Mouse (Mus musculus) C2C12 (cell line): ENCODE data around the gene Gpx8. TPM values are rescaled to one million over a fixed set of nuclear protein-coding genes. Genes with fewer than 3 reads are reported as not detected.

Source experiments
- H3K27me3 ChIP-seq: one replicate; pipeline ENCODE4 v1.6.1; 2011; ENCODE audit not compliant: control insufficient read depth, insufficient read depth, insufficient read length
- H3K36me3 ChIP-seq: one replicate; pipeline ENCODE4 v1.6.1; 2011; ENCODE audit not compliant: control insufficient read depth, insufficient read depth
- H3K4me3 ChIP-seq: one replicate; pipeline ENCODE4 v1.5.1; 2011; ENCODE audit warnings: mild to moderate bottlenecking, control low read depth; ENCODE audit not compliant: poor library complexity, insufficient read depth, severe bottlenecking
- H3K79me2 ChIP-seq: one replicate; pipeline ENCODE4 v1.6.1; 2011; ENCODE audit not compliant: control insufficient read depth, insufficient read depth
- H3K79me3 ChIP-seq: one replicate; pipeline ENCODE4 v1.6.1; 2011; ENCODE audit warnings: low read depth, control low read depth
- H3ac ChIP-seq: one replicate; pipeline ENCODE3; 2011; ENCODE audit warnings: low read depth; ENCODE audit not compliant: control insufficient read depth, insufficient read length
- CEBPB ChIP-seq: IDR thresholded peaks from one replicate; pipeline ENCODE4 v1.6.1; 2011; ENCODE audit warnings: low read depth, mild to moderate bottlenecking, control low read depth, moderate library complexity
- CTCF ChIP-seq: IDR thresholded peaks from one replicate; pipeline ENCODE4 v1.5.1; 2011; ENCODE audit not compliant: control insufficient read depth, insufficient read depth, insufficient read length
- FOSL1 ChIP-seq: IDR thresholded peaks from one replicate; pipeline ENCODE4 v1.8.0; 2011; ENCODE audit warnings: mild to moderate bottlenecking, low read length; ENCODE audit not compliant: poor library complexity, insufficient read depth, severe bottlenecking
- MAX ChIP-seq: IDR thresholded peaks from one replicate; pipeline ENCODE4 v1.6.1; 2011; ENCODE audit warnings: mild to moderate bottlenecking, control low read depth
- MYOD1 ChIP-seq: IDR thresholded peaks from one replicate; pipeline ENCODE4 v1.6.1; 2011; ENCODE audit warnings: low read depth; ENCODE audit not compliant: control insufficient read depth, insufficient read length
- MYOG ChIP-seq: IDR thresholded peaks from one replicate; pipeline ENCODE4 v1.6.1; 2011; ENCODE audit not compliant: control insufficient read depth, insufficient read length; ENCODE audit errors: extremely low read depth
- USF1 ChIP-seq: IDR thresholded peaks from one replicate; pipeline ENCODE4 v1.6.1; 2011; ENCODE audit warnings: low read depth, mild to moderate bottlenecking, control low read depth, moderate library complexity
- polyA plus RNA-seq: library from polyadenylated mRNA; unstranded; fragments of >200 nt; fragmentation: generic; extraction: Trizol; gene quantifications from one replicate; pipeline ENCODE4 v1.2.1, GENCODE M21; 2012; ENCODE audit warnings: missing spikeins

Gpx8 gene
- polyA plus RNA-seq, 1 experiment, result 210 TPM

GRCm38 (mm10) chr13:113012683-113013082, 33.5 kb downstream of the Gpx8 start:
- H3ac ChIP-seq, result no peak overlapping the region
- no peaks in the 10 kb centered on the region for H3K79me3 ChIP-seq
- no peak overlapping the region for H3K4me3 ChIP-seq
- TF ChIP-seq FOSL1 (no peak), MYOG (no peak), USF1 (no peak), MYOD1 (no peak), CTCF (no peak), CEBPB (no peak), MAX (no peak)
- H3K79me2 ChIP-seq, result no peaks in the 10 kb centered on the region
- H3K27me3 ChIP-seq, result no peaks in the 10 kb centered on the region
- H3K36me3 ChIP-seq, result no peaks in the 10 kb centered on the region

DNA sequence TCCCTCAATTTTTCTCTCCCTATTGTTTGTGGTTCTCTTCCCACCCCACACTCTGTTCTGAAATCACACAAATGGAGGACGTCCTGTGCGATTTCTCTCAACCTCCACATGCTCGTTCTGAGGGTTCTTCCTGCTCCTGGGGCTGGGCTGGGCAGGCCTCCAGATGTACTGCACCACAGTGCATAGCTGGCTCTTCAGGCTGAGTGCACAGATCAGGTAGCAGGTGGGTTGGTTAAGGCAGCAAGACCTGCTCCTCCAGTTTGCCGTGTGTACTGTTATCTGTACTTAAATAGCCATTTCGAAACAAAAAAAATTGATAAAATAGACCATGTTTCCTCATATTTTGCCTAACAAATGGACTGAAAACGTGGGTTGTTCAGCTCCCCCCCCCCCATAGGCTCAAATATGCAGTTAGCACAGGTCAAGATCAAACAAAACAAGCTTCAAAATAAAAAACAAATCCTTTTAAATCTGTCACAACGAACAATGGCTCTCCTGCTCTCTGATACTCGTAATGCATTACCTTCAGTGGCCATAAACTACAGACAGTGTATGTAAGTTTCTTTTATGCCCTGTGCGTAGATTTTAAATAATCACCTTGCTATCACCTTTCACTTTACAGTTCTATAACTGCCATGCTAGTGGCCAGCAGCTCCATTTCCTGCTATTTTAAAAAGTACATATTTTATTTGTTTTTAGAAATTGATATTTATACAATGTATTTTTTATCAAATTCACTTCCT, 45.5 kb downstream of the Gpx8 start:
- TF ChIP-seq MYOD1 (no peak), CTCF (no peak), MYOG (no peak), CEBPB (no peak), FOSL1 (no peak), MAX (no peak), USF1 (no peak)
- H3K79me3 ChIP-seq, result no peaks in the 10 kb centered on the region
- no peaks in the 10 kb centered on the region for H3K36me3 ChIP-seq
- no peaks in the 10 kb centered on the region for H3K27me3 ChIP-seq
- no peak overlapping the region for H3K4me3 ChIP-seq
- no peak overlapping the region for H3ac ChIP-seq
- H3K79me2 ChIP-seq, result no peaks in the 10 kb centered on the region

- TF ChIP-seq MAX (no peak), CTCF (no peak), MYOD1 (no peak), FOSL1 (no peak), CEBPB (no peak), MYOG (no peak), USF1 (no peak)
- Histone ChIP-seq H3ac (no peak overlapping the region), H3K36me3 (no peaks in the 10 kb centered on the region), H3K4me3 (no peak overlapping the region), H3K27me3 (no peaks in the 10 kb centered on the region), H3K79me2 (no peaks in the 10 kb centered on the region), H3K79me3 (no peaks in the 10 kb centered on the region)
Measured at GRCm38 (mm10) chr13:113000090-113000489, 46.1 kb downstream of the Gpx8 start.

GRCm38 (mm10) chr13:112998427-112999201, 47.6 kb downstream of the Gpx8 start:
- Histone ChIP-seq H3K79me2 (no peaks in the 10 kb centered on the region), H3ac (peak overlapping the region; percentile 77), H3K4me3 (peak overlapping the region; percentile 14), H3K36me3 (no peaks in the 10 kb centered on the region), H3K79me3 (no peaks in the 10 kb centered on the region), H3K27me3 (peaks cover 12% of the 10 kb centered on the region)
- TF ChIP-seq FOSL1, result peak; percentile 27
- peak; percentile 64 for TF ChIP-seq MAX
- no peak for TF ChIP-seq CTCF
- no peak for TF ChIP-seq MYOG
- TF ChIP-seq USF1, result peak; percentile 86
- TF ChIP-seq CEBPB, result no peak
- no peak for TF ChIP-seq MYOD1

- no peak for TF ChIP-seq MYOG
- no peak overlapping the region for H3ac ChIP-seq
- H3K4me3 ChIP-seq, result no peak overlapping the region
- H3K79me3 ChIP-seq, result no peaks in the 10 kb centered on the region
- H3K79me2 ChIP-seq, result no peaks in the 10 kb centered on the region
- H3K27me3 ChIP-seq, result peaks cover 15% of the 10 kb centered on the region
- H3K36me3 ChIP-seq, result no peaks in the 10 kb centered on the region
Measured at GRCm38 (mm10) chr13:112997369-112997768, 48.8 kb downstream of the Gpx8 start.

DNA sequence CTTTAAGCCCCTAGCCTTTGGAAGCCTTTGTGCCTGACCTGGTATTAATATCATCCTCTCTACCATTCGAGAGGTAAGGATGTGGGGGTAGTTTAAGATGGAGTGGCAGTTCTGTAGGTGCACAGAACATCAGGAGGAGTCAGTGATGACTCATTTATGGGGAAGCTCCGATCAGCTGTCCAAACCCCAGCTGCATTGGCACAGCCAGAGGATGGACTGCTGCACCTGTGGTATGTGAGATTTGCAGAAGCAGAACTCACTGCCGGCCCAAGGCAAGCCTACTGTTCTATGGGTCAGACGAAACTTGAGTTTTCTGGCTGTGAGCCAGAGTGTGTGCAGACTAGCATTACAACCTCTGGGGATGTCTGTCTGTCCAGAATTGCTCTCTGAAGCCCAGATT, 49.8 kb downstream of the Gpx8 start:
- Histone ChIP-seq H3K36me3 (no peaks in the 10 kb centered on the region), H3K79me3 (no peaks in the 10 kb centered on the region), H3ac (no peak overlapping the region), H3K79me2 (no peaks in the 10 kb centered on the region), H3K4me3 (no peak overlapping the region), H3K27me3 (peaks cover 15% of the 10 kb centered on the region)
- TF ChIP-seq CTCF (no peak), MYOD1 (peak; percentile 66)
